Comparison of ENCODE assay signal across 8 mouse cellular contexts in the genomic region with DNA sequence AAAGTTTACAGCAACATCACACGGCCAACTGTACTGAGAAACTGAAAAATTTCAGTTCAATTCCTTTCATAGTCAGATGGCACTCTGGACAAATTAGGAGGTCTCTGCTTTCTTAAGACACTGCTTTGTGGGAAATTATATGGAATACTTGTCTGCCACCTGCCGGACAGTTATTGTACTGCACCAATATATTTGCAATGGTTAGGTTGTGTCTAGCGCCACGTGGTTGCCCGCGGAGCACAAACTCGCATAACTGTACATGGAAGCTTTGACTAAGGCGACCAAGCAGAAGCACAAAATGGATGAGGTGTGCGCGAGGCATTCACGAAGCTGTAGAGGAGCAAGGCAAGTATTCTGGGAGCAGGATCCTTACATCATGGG. TPM values are rescaled to one million over a fixed set of nuclear protein-coding genes. Genes with fewer than 3 reads are reported as not detected.
DNase-seq lines count a peak whose midpoint lies in the region; ATAC-seq and TF ChIP-seq lines count a peak whose summit lies in the region.

No protein-coding gene starts in this region.

- TF ChIP-seq CTCF in brain, embryonic 14.5 days (IDR thresholded peaks at IDR 0.05; ENCODE audit: borderline replicate concordance, extremely low read depth, insufficient read depth, insufficient read length) = peak; percentile 69; the same call in 1 of the 2 replicates

- peaks cover 28% of the 10 kb centered on the region for H3K4me1 ChIP-seq in erythroblast, embryonic 14.5 days (ENCODE audit: control insufficient read depth)
- peaks cover 7% of the 10 kb centered on the region; the same call in 1 of the 2 replicates for H3K4me1 ChIP-seq in heart, embryonic 11.5 days (ENCODE audit: control insufficient read depth, insufficient read depth, low read length)
- peaks cover 31% of the 10 kb centered on the region for H3K4me1 ChIP-seq in kidney, embryonic 15.5 days
- peaks cover 26% of the 10 kb centered on the region for H3K4me1 ChIP-seq in limb, embryonic 15.5 days

- peaks cover 20% of the 10 kb centered on the region for H3K9me3 ChIP-seq in erythroblast, embryonic 14.5 days (ENCODE audit: control insufficient read depth, low read length)
- H3K9me3 ChIP-seq in heart, embryonic 11.5 days (replicated peaks; ENCODE audit: control insufficient read depth, low read length) = no peaks in the 10 kb centered on the region
- H3K9me3 ChIP-seq in kidney, embryonic 15.5 days (replicated peaks) = no peaks in the 10 kb centered on the region
- H3K9me3 ChIP-seq in limb, embryonic 15.5 days = no peaks in the 10 kb centered on the region

- peak overlapping the region; percentile 66 for H3K9ac ChIP-seq in heart, embryonic 11.5 days (ENCODE audit: low read depth, low read length)
- peak overlapping the region; percentile 52 for H3K9ac ChIP-seq in kidney, embryonic 15.5 days
- no peak overlapping the region for H3K9ac ChIP-seq in limb, embryonic 15.5 days

- TF ChIP-seq POLR2A in brain, embryonic 14.5 days (IDR thresholded peaks at IDR 0.05; ENCODE audit: borderline replicate concordance, extremely low read depth, insufficient read depth, insufficient read length, poor library complexity, severe bottlenecking) = no peak

- peak overlapping the region; percentile 62 for H3K4me3 ChIP-seq in erythroblast, embryonic 14.5 days (replicated peaks)
- H3K4me3 ChIP-seq in heart, embryonic 11.5 days (ENCODE audit: low read depth, low read length) = peak overlapping the region; percentile 45
- peak overlapping the region; percentile 48 for H3K4me3 ChIP-seq in kidney, embryonic 15.5 days (replicated peaks)
- H3K4me3 ChIP-seq in limb, embryonic 15.5 days = peak overlapping the region; percentile 37

- WGBS in heart, embryonic 11.5 days (ENCODE audit: insufficient replicate concordance) = under 1% methylated on average over 11 of the region's 11 CpGs
- WGBS in kidney, embryonic 15.5 days = 1% methylated on average over 11 of the region's 11 CpGs
- under 1% methylated on average over 11 of the region's 11 CpGs for WGBS in limb, embryonic 15.5 days

- peak; percentile 90 for DNase-seq in CD4-positive helper T cell, adult 2 months (ENCODE audit: low read depth, low spot score)
- DNase-seq in brain, embryonic 14.5 days (ENCODE audit: low read depth) = peak; percentile 97
- peak; percentile 64 to 85 for DNase-seq in monocyte, adult 2 months (ENCODE audit: low read depth in 1 of 2, low spot score in 2 of 2)
- peak; percentile 69 to 86 for DNase-seq in spleen, postnatal 14 days (ENCODE audit: low spot score in 2 of 2)

- H3K36me3 ChIP-seq in erythroblast, embryonic 14.5 days (ENCODE audit: control insufficient read depth) = peaks cover 9% of the 10 kb centered on the region
- H3K36me3 ChIP-seq in heart, embryonic 11.5 days (ENCODE audit: control insufficient read depth, insufficient read depth, low read length) = no peaks in the 10 kb centered on the region
- no peaks in the 10 kb centered on the region for H3K36me3 ChIP-seq in kidney, embryonic 15.5 days
- H3K36me3 ChIP-seq in limb, embryonic 15.5 days = no peaks in the 10 kb centered on the region

- no peaks in the 10 kb centered on the region for H3K27me3 ChIP-seq in erythroblast, embryonic 14.5 days (ENCODE audit: control insufficient read depth)
- H3K27me3 ChIP-seq in heart, embryonic 11.5 days (ENCODE audit: control insufficient read depth, insufficient read depth, low read length) = peaks cover 4% of the 10 kb centered on the region
- H3K27me3 ChIP-seq in kidney, embryonic 15.5 days = 0 out of 2 replicates have a peak, but pooled peaks cover under 1% of the 10 kb centered on the region
- no peaks in the 10 kb centered on the region for H3K27me3 ChIP-seq in limb, embryonic 15.5 days

- ATAC-seq in heart, embryonic 11.5 days (replicated peaks; ENCODE audit: insufficient number of reproducible peaks, low FRiP score, low TSS enrichment) = no peak; the same call in 1 of the 2 replicates
- peak; percentile 59 for ATAC-seq in kidney, embryonic 15.5 days (replicated peaks; ENCODE audit: low FRiP score)
- peak; percentile 59; the same call in 1 of the 2 replicates for ATAC-seq in limb, embryonic 15.5 days (ENCODE audit: insufficient number of reproducible peaks, low FRiP score, low TSS enrichment, low read depth)

- H3K27ac ChIP-seq in heart, embryonic 11.5 days (ENCODE audit: low read depth, low read length) = no peak overlapping the region
- peak overlapping the region; percentile 68 for H3K27ac ChIP-seq in kidney, embryonic 15.5 days
- peak overlapping the region; percentile 39 for H3K27ac ChIP-seq in limb, embryonic 15.5 days

- H3K4me2 ChIP-seq in heart, embryonic 11.5 days = peak overlapping the region; percentile 77
- peak overlapping the region; percentile 86 for H3K4me2 ChIP-seq in kidney, embryonic 15.5 days
- H3K4me2 ChIP-seq in limb, embryonic 15.5 days = peak overlapping the region; percentile 61

RNA-seq across cellular contexts. Expression of gene Map4k1, which starts 57.7 kb away (rescaled TPM):
- 7.8 and 8.2 TPM in 2 replicates for polyA plus RNA-seq in brain, embryonic 14.5 days (2012; rRNA removed)
- 8.4 and 11.7 TPM in 2 replicates for polyA plus RNA-seq in erythroblast, embryonic 14.5 days (2012)
- polyA plus RNA-seq in heart, embryonic 11.5 days (2014; fragmentation: Nextera tagmentation; extraction: Ambion mirVana) = 6.8 and 6.9 TPM in 2 replicates
- 9.0 and 9.6 TPM in 2 replicates for polyA plus RNA-seq in kidney, embryonic 15.5 days (2015; fragmentation: Nextera tagmentation; extraction: Ambion mirVana)
- polyA plus RNA-seq in limb, embryonic 15.5 days (2015; fragmentation: Nextera tagmentation; extraction: Ambion mirVana) = 7.2 and 7.6 TPM in 2 replicates

RNA-seq across cellular contexts. Expression of gene Eif3k, which starts 57.9 kb away (rescaled TPM):
- 411 and 463 TPM in 2 replicates for polyA plus RNA-seq in brain, embryonic 14.5 days (2012; rRNA removed)
- polyA plus RNA-seq in erythroblast, embryonic 14.5 days (2012) = 17.8 and 48.0 TPM in 2 replicates
- 278 and 286 TPM in 2 replicates for polyA plus RNA-seq in heart, embryonic 11.5 days (2014; fragmentation: Nextera tagmentation; extraction: Ambion mirVana)
- polyA plus RNA-seq in kidney, embryonic 15.5 days (2015; fragmentation: Nextera tagmentation; extraction: Ambion mirVana) = 401 and 402 TPM in 2 replicates
- polyA plus RNA-seq in limb, embryonic 15.5 days (2015; fragmentation: Nextera tagmentation; extraction: Ambion mirVana) = 372 and 387 TPM in 2 replicates
